Mouse (Mus musculus) small intestine, adult 2 months (tissue): ENCODE results near the gene Slc6a4.

ENCODE experiments used
- CTCF ChIP-seq: fragments of 200-500 bp; IDR thresholded peaks from 2 replicates; pipeline ENCODE4 v1.5.1; 2012; ENCODE audit warnings: low read depth, mild to moderate bottlenecking, control low read depth, inconsistent platforms, low read length, moderate library complexity, mixed read lengths; ENCODE audit not compliant: insufficient replicate concordance, insufficient read length; ENCODE audit errors: extremely low read depth
- POLR2A ChIP-seq: fragments of 200-500 bp; IDR thresholded peaks from 2 replicates; pipeline ENCODE4 v1.6.1; 2012; ENCODE audit warnings: low read depth, mild to moderate bottlenecking, control low read depth, inconsistent platforms, low read length, moderate library complexity

- no peak for TF ChIP-seq CTCF
- no peak for TF ChIP-seq POLR2A
Observed at GRCm38 (mm10) chr11:76990839-76991238, 7.6 kb upstream of the Slc6a4 start.
